In the genomic region with DNA sequence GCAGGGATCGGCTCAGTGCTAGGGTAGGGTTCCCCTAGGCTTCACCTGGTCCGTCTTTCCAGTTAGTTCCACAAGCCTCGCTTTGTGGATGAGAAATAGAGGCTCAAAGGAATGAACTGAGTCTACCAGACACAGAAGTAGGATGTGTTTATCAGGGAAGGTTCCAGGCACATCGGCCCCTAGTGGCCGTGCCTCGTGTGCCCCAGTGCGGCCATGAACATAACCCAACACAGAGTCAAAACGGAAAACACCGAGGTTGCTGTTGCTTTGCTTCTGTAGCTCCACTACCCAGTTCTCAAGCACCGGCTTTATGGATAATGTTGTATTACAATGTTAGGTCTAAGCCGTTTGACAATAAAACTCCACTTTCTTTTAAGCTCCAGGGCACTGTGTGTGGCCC, we compare ENCODE assay signal across 30 mouse cellular contexts. TPM values are rescaled to one million over a fixed set of nuclear protein-coding genes. Genes with fewer than 3 reads are reported as not detected.
DNase-seq lines count a peak whose midpoint lies in the region; ATAC-seq and TF ChIP-seq lines count a peak whose summit lies in the region.
"Had no signal": no experiment of that assay in that cellular context is flagged by ENCODE, and none has a peak within 500 bp of the region (broad histone marks: within the 10 kb centered on the region; RNA-seq: fewer than 3 reads in every experiment).

No protein-coding gene starts in this region.

- H3K27me3 ChIP-seq in forebrain, postnatal 0 days (ENCODE audit: insufficient read depth, low read length): no peaks in the 10 kb centered on the region
- H3K27me3 ChIP-seq in forebrain, embryonic 12.5 days: no peaks in the 10 kb centered on the region
- H3K27me3 ChIP-seq in liver, postnatal 0 days (ENCODE audit: insufficient read depth, low read length): no peaks in the 10 kb centered on the region
- H3K27me3 ChIP-seq: embryonic facial prominence, embryonic 12.5 days; forebrain, embryonic 15.5 days had no signal

- H3K9ac ChIP-seq in forebrain, postnatal 0 days: no peak overlapping the region
- H3K9ac ChIP-seq in forebrain, embryonic 12.5 days: no peak overlapping the region
- no peak overlapping the region for H3K9ac ChIP-seq in liver, postnatal 0 days (replicated peaks)
- peak overlapping the region; percentile 29; the same call in 1 of the 2 replicates for H3K9ac ChIP-seq in ES-E14 (ENCODE audit: insufficient read depth, low read depth, low read length, poor library complexity, severe bottlenecking)
- H3K9ac ChIP-seq: embryonic facial prominence, embryonic 12.5 days; embryonic facial prominence, embryonic 15.5 days; forebrain, embryonic 15.5 days; heart, embryonic 12.5 days; heart, embryonic 15.5 days; hindbrain, embryonic 13.5 days had no signal

- DNase-seq in forebrain, postnatal 0 days: no peak
- DNase-seq in liver, postnatal 0 days: no peak
- DNase-seq in liver (no peak), ES-E14 (ENCODE audit: low read depth, low spot score) (no peak)
- DNase-seq in cerebellum, adult 9-11 months: no peak
- no peak for DNase-seq in gastrocnemius, postnatal 25 days
- no peak for DNase-seq in lung, postnatal 4 days
- DNase-seq: adrenal gland, postnatal 10 days; adrenal gland, postnatal 36 days; cerebellum, adult 18-20 months; cerebellum, adult 9-10 months; cerebellum, postnatal 25 days; gastrocnemius, postnatal 14 days; heart, adult 18-20 months; heart, postnatal 10 days; heart, postnatal 36 days had no signal

- no peak overlapping the region for H3K4me2 ChIP-seq in forebrain, postnatal 0 days (ENCODE audit: low read depth)
- H3K4me2 ChIP-seq in forebrain, embryonic 12.5 days: no peak overlapping the region
- H3K4me2 ChIP-seq in liver, postnatal 0 days (ENCODE audit: low read depth, low read length): no peak overlapping the region
- H3K4me2 ChIP-seq: embryonic facial prominence, embryonic 12.5 days; embryonic facial prominence, embryonic 15.5 days; forebrain, embryonic 15.5 days; heart, embryonic 12.5 days; heart, embryonic 15.5 days; hindbrain, embryonic 13.5 days had no signal

- no peaks in the 10 kb centered on the region for H3K4me1 ChIP-seq in forebrain, postnatal 0 days (ENCODE audit: insufficient read depth)
- peaks cover 6% of the 10 kb centered on the region for H3K4me1 ChIP-seq in forebrain, embryonic 12.5 days
- peaks cover 4% of the 10 kb centered on the region; the same call in 1 of the 2 replicates for H3K4me1 ChIP-seq in liver, postnatal 0 days (ENCODE audit: insufficient read depth)
- peaks cover 0 to 28% of the 10 kb centered on the region in 2 experiments; a peak in 2 of 4 replicates for H3K4me1 ChIP-seq in ES-E14 (ENCODE audit: control insufficient read depth in 2 of 2, insufficient read depth in 2 of 2, low read length in 2 of 2, poor library complexity in 1 of 2)

- TF ChIP-seq CTCF in forebrain, postnatal 0 days (IDR thresholded peaks at IDR 0.05; ENCODE audit: low read depth): 0 out of 2 replicates have a peak, but pooled peaks have one; percentile 20
- TF ChIP-seq CTCF in liver, postnatal 0 days (IDR thresholded peaks at IDR 0.05; ENCODE audit: low read depth): 0 out of 2 replicates have a peak, but pooled peaks have one; percentile 6

- in situ Hi-C loops in ES-E14 (cut with MboI; ENCODE audit: low sequenced_read_pairs in 2 of 2, unreplicated experiment in 2 of 2): no loop called here

- no peak overlapping the region for H3K27ac ChIP-seq in forebrain, postnatal 0 days (ENCODE audit: low read depth, low read length)
- no peak overlapping the region for H3K27ac ChIP-seq in forebrain, embryonic 12.5 days
- no peak overlapping the region for H3K27ac ChIP-seq in liver, postnatal 0 days (ENCODE audit: low read depth)
- H3K27ac ChIP-seq in ES-E14 (ENCODE audit: insufficient read depth, low read depth, low read length, poor library complexity, severe bottlenecking): no peak overlapping the region
- H3K27ac ChIP-seq: embryonic facial prominence, embryonic 12.5 days; embryonic facial prominence, embryonic 15.5 days; forebrain, embryonic 15.5 days; heart, embryonic 15.5 days; hindbrain, embryonic 10.5 days; hindbrain, embryonic 13.5 days had no signal

- no peak for ATAC-seq in forebrain, postnatal 0 days
- ATAC-seq in forebrain, embryonic 12.5 days (ENCODE audit: low FRiP score): no peak
- no peak for ATAC-seq in liver, postnatal 0 days
- ATAC-seq: forebrain, embryonic 15.5 days; hindbrain, embryonic 16.5 days; inflammation-experienced regulatory T-cells, adult 6 months; intestine, embryonic 16.5 days had no signal

- no peaks in the 10 kb centered on the region for H3K9me3 ChIP-seq in forebrain, postnatal 0 days (ENCODE audit: low read length)
- no peaks in the 10 kb centered on the region for H3K9me3 ChIP-seq in forebrain, embryonic 12.5 days
- H3K9me3 ChIP-seq in liver, postnatal 0 days (ENCODE audit: low read length): no peaks in the 10 kb centered on the region
- no peaks in the 10 kb centered on the region for H3K9me3 ChIP-seq in ES-E14 (ENCODE audit: control insufficient read depth, insufficient read depth, low read depth, low read length)
- H3K9me3 ChIP-seq: embryonic facial prominence, embryonic 12.5 days; embryonic facial prominence, embryonic 15.5 days; forebrain, embryonic 15.5 days; heart, embryonic 12.5 days; heart, embryonic 15.5 days; hindbrain, embryonic 10.5 days; hindbrain, embryonic 13.5 days had no signal

- no peak overlapping the region for H3K4me3 ChIP-seq in forebrain, postnatal 0 days (ENCODE audit: low read depth, low read length)
- no peak overlapping the region for H3K4me3 ChIP-seq in forebrain, embryonic 12.5 days (replicated peaks)
- H3K4me3 ChIP-seq in liver, postnatal 0 days (ENCODE audit: low read depth, low read length): no peak overlapping the region
- H3K4me3 ChIP-seq in ES-E14 (ENCODE audit: insufficient read depth in 1 of 2, low read depth in 1 of 2, low read length in 2 of 2, poor library complexity in 1 of 2, severe bottlenecking in 1 of 2): peak overlapping the region; percentile 28 to 47
- H3K4me3 ChIP-seq: embryonic facial prominence, embryonic 12.5 days; embryonic facial prominence, embryonic 15.5 days; forebrain, embryonic 15.5 days; heart, embryonic 12.5 days; heart, embryonic 15.5 days; hindbrain, embryonic 10.5 days; hindbrain, embryonic 13.5 days had no signal

- 88% methylated on average over 11 of the region's 11 CpGs for WGBS in forebrain, postnatal 0 days
- 86% methylated on average over 11 of the region's 11 CpGs for WGBS in forebrain, embryonic 12.5 days
- WGBS in liver, postnatal 0 days (ENCODE audit: insufficient replicate concordance): 72% methylated on average over 11 of the region's 11 CpGs

- H3K36me3 ChIP-seq in forebrain, postnatal 0 days (ENCODE audit: insufficient read depth): no peaks in the 10 kb centered on the region
- H3K36me3 ChIP-seq in forebrain, embryonic 12.5 days (replicated peaks): no peaks in the 10 kb centered on the region
- no peaks in the 10 kb centered on the region for H3K36me3 ChIP-seq in liver, postnatal 0 days (replicated peaks; ENCODE audit: insufficient read depth, low read length)
- no peaks in the 10 kb centered on the region for H3K36me3 ChIP-seq in ES-E14 (ENCODE audit: control insufficient read depth, insufficient read depth, low read length, poor library complexity, severe bottlenecking)
- H3K36me3 ChIP-seq: embryonic facial prominence, embryonic 12.5 days; embryonic facial prominence, embryonic 15.5 days; forebrain, embryonic 15.5 days; heart, embryonic 12.5 days; heart, embryonic 15.5 days; hindbrain, embryonic 10.5 days; hindbrain, embryonic 13.5 days had no signal

- TF ChIP-seq EP300 in liver, postnatal 0 days (IDR thresholded peaks at IDR 0.05; ENCODE audit: low read depth): no peak

TF ChIP-seq in ES-E14, 5 proteins besides CTCF, POLR2A, EP300 and RAD21:
- TF ChIP-seq ZC3H11A (IDR thresholded peaks at IDR 0.05; ENCODE audit: borderline replicate concordance, low read depth, low read length): no peak
- TF ChIP-seq CHD2 (IDR thresholded peaks at IDR 0.05; ENCODE audit: low read depth, low read length): no peak
- no peak for TF ChIP-seq ZNF384 (IDR thresholded peaks at IDR 0.05; ENCODE audit: low read depth, low read length)
- no peak for TF ChIP-seq HCFC1 (IDR thresholded peaks at IDR 0.05; ENCODE audit: borderline replicate concordance, insufficient read depth, low read length)
- TF ChIP-seq MAFK (IDR thresholded peaks at IDR 0.05; ENCODE audit: insufficient read depth, low read depth, low read length): no peak

RNA-seq across cellular contexts. Expression of gene Accsl, which starts 0.4 kb away (rescaled TPM):
- total RNA-seq in forebrain, postnatal 0 days (2014; rRNA removed): 0.08 and 1.2 TPM in 2 replicates
- 0.22 and 0.38 TPM in 2 replicates for polyA plus RNA-seq in forebrain, postnatal 0 days (2015; fragmentation: Nextera tagmentation; extraction: Ambion mirVana)
- polyA plus RNA-seq in forebrain, embryonic 12.5 days (2016; fragmentation: Nextera tagmentation; extraction: Ambion mirVana): 0.28 and 0.31 TPM in 2 replicates
- polyA plus RNA-seq in liver, postnatal 0 days (2015; fragmentation: Nextera tagmentation; extraction: Ambion mirVana): 0.13 TPM in 1 of 2 replicates, not detected in the other
- total RNA-seq in ES-E14 (2012; rRNA removed): 21.4 and 37.1 TPM in 2 replicates
- total RNA-seq in gastrocnemius, postnatal 25 days (2021): not detected
- total RNA-seq: common myeloid progenitor, adult 5-6 weeks; gastrocnemius, adult 18-20 months; gastrocnemius, postnatal 14 days; heart, adult 18-20 months; heart, postnatal 36 days; MEL had no signal
- polyA plus RNA-seq: embryonic facial prominence, embryonic 12.5 days; heart, embryonic 12.5 days; heart, embryonic 15.5 days; hindbrain, embryonic 10.5 days; inflammation-experienced regulatory T-cells, adult 6 months; intestine, embryonic 16.5 days had no signal

RNA-seq across cellular contexts. Expression of gene Accs, which starts 18.8 kb away (rescaled TPM):
- 14.2 and 15.2 TPM in 2 replicates for total RNA-seq in forebrain, postnatal 0 days (2014; rRNA removed)
- 3.8 and 5.1 TPM in 2 replicates for polyA plus RNA-seq in forebrain, postnatal 0 days (2015; fragmentation: Nextera tagmentation; extraction: Ambion mirVana)
- 7.8 and 8.3 TPM in 2 replicates for polyA plus RNA-seq in forebrain, embryonic 12.5 days (2016; fragmentation: Nextera tagmentation; extraction: Ambion mirVana)
- 1.3 and 1.6 TPM in 2 replicates for polyA plus RNA-seq in liver, postnatal 0 days (2015; fragmentation: Nextera tagmentation; extraction: Ambion mirVana)
- total RNA-seq in ES-E14 (2012; rRNA removed): 5.0 and 5.5 TPM in 2 replicates
- 1 to 10 TPM; 2.3 to 4.1 TPM for total RNA-seq in gastrocnemius, postnatal 25 days (2021)

RNA-seq across cellular contexts. Expression of gene Ext2, which starts 46.2 kb away (rescaled TPM):
- 31.4 and 37.7 TPM in 2 replicates for total RNA-seq in forebrain, postnatal 0 days (2014; rRNA removed)
- 67.8 and 68.6 TPM in 2 replicates for polyA plus RNA-seq in forebrain, postnatal 0 days (2015; fragmentation: Nextera tagmentation; extraction: Ambion mirVana)
- 68.8 and 69.2 TPM in 2 replicates for polyA plus RNA-seq in forebrain, embryonic 12.5 days (2016; fragmentation: Nextera tagmentation; extraction: Ambion mirVana)
- 22.6 TPM in 2 replicates for polyA plus RNA-seq in liver, postnatal 0 days (2015; fragmentation: Nextera tagmentation; extraction: Ambion mirVana)
- 49.9 and 67.4 TPM in 2 replicates for total RNA-seq in ES-E14 (2012; rRNA removed)
- 10 to 100 TPM; 30.7 to 34.6 TPM for total RNA-seq in gastrocnemius, postnatal 25 days (2021)

Comparison
In these comparisons a context has a peak if more than half of its experiments do, and no peak if none do; other contexts are left out.
1. H3K4me3 ChIP-seq: peak in ES-E14 (2 of 2); none in forebrain, postnatal 0 days (single experiment), forebrain, embryonic 12.5 days (single experiment) and liver, postnatal 0 days (single experiment).
2. RNA of gene Accsl, which starts 0.4 kb away (total RNA-seq): 21.4 to 37.1 TPM in ES-E14; 0.08 to 1.2 TPM in forebrain, postnatal 0 days and not detected in gastrocnemius, postnatal 25 days; every median in the first group is over 10 times any median in the second.